Mouse (Mus musculus): ENCODE results near the gene Arhgap15. TPM values are rescaled to one million over a fixed set of nuclear protein-coding genes. Genes with fewer than 3 reads are reported as not detected.

The Arhgap15 gene
- polyA plus RNA-seq, 1 experiment: 4.8 TPM

DNA sequence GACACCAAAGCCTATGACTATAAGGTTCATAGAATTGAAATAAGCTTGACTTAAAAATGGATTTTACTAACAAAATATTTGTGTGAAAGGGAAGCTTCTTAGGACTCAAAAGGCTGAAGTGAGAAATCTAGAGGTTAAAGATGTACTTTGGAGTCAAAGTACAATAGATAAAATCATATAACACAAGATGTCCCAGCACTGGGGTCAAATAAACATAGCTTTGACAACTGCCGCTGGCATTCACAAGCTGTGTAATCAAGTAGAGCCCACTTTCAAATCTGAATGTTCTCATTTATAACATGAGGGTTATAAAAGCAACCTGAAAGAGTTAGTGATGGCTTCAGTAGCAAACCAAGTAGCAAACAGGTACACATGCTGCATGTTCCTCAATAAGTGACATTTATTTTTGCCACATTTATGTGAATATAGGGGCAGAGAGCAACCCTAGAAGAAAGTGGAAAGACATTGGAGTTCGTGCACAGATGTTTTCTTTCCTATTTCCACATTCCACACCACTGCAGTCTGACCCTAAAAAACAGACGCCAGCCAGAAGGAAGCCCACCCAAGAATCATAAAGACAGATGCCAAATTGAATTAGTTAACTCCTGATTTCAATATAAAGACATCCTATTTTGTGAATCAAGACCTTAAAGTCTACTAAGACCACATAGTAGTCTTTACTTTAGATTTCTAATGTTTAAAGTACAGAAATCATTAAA is 653.2 kb downstream of the Arhgap15 start:
- TF ChIP-seq POLR2A (IDR thresholded peaks at IDR 0.05; ENCODE audit: low read depth, low read length): no peak
- no peak for TF ChIP-seq CTCF (IDR thresholded peaks at IDR 0.05; ENCODE audit: extremely low read depth, insufficient read depth, insufficient read length, insufficient replicate concordance)
- Histone ChIP-seq H3K4me1 (ENCODE audit: control insufficient read depth, insufficient read depth, insufficient read length) (no peaks in the 10 kb centered on the region), H3K27ac (ENCODE audit: insufficient read depth, low read length) (no peak overlapping the region), H3K27me3 (ENCODE audit: control insufficient read depth, insufficient read depth, low read length) (no peaks in the 10 kb centered on the region), H3K4me3 (ENCODE audit: extremely low read depth, insufficient read depth, insufficient read length) (no peak overlapping the region), H3K36me3 (ENCODE audit: control insufficient read depth, insufficient read depth, low read length) (no peaks in the 10 kb centered on the region)
- no peak for DNase-seq (ENCODE audit: low read depth in 1 of 2, low spot score in 2 of 2)
- WGBS: 85% methylated on average over 3 of the region's 3 CpGs

DNA sequence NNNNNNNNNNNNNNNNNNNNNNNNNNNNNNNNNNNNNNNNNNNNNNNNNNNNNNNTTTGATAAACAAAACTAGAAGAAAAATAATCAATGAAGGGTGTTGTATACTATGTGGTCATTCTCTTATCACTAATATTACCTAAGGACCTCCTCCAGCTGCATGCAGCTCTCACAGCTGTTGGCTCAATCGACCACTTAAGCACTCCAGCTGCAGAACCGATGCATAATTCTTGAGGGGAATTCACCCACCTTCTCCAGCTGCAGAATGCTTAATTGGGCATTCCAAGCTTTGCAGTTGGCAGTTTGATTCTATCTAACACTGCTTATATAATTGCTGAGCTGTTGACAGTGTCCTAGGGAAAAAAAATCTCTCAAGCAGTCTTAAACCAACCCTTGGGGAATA is 663.0 kb downstream of the Arhgap15 start:
- no peak for DNase-seq (ENCODE audit: low read depth in 1 of 2, low spot score in 2 of 2)
- WGBS: 66% methylated on average over 2 of the region's 2 CpGs
- H3K4me3 ChIP-seq (ENCODE audit: extremely low read depth, insufficient read depth, insufficient read length): no peak overlapping the region
- H3K4me1 ChIP-seq (ENCODE audit: control insufficient read depth, insufficient read depth, insufficient read length): no peaks in the 10 kb centered on the region
- TF ChIP-seq CTCF (IDR thresholded peaks at IDR 0.05; ENCODE audit: extremely low read depth, insufficient read depth, insufficient read length, insufficient replicate concordance): no peak
- TF ChIP-seq POLR2A (IDR thresholded peaks at IDR 0.05; ENCODE audit: low read depth, low read length): no peak
- H3K27ac ChIP-seq (ENCODE audit: insufficient read depth, low read length): no peak overlapping the region
- H3K36me3 ChIP-seq (ENCODE audit: control insufficient read depth, insufficient read depth, low read length): no peaks in the 10 kb centered on the region
- no peaks in the 10 kb centered on the region for H3K27me3 ChIP-seq (ENCODE audit: control insufficient read depth, insufficient read depth, low read length)

DNA sequence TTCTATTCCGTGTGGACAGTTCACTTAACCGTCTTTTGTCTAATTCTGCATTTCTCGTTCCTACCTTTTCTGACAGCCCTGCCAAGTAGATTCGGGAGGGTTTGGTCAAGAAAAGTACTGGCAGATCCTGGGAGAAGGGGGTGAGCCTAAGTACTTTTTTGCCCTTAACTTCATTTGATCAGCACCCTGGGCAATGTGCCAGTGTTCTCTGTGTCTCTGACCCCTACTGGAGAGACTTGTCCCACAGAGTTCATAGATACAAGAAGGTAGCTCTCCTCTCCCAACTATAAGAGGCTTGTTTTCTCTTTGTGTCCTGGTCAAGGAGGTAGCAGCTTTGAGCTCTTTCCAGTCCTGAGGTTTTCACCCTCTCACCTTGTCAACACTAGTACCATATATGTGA is 667.7 kb downstream of the Arhgap15 start:
- H3K36me3 ChIP-seq (ENCODE audit: control insufficient read depth, insufficient read depth, low read length): no peaks in the 10 kb centered on the region
- no peak for TF ChIP-seq CTCF (IDR thresholded peaks at IDR 0.05; ENCODE audit: extremely low read depth, insufficient read depth, insufficient read length, insufficient replicate concordance)
- no peak for TF ChIP-seq POLR2A (IDR thresholded peaks at IDR 0.05; ENCODE audit: low read depth, low read length)
- H3K27me3 ChIP-seq (ENCODE audit: control insufficient read depth, insufficient read depth, low read length): no peaks in the 10 kb centered on the region
- DNase-seq (ENCODE audit: low read depth in 1 of 2, low spot score in 2 of 2): no peak
- no peak overlapping the region for H3K4me3 ChIP-seq (ENCODE audit: extremely low read depth, insufficient read depth, insufficient read length)
- H3K27ac ChIP-seq (ENCODE audit: insufficient read depth, low read length): no peak overlapping the region
- no peaks in the 10 kb centered on the region for H3K4me1 ChIP-seq (ENCODE audit: control insufficient read depth, insufficient read depth, insufficient read length)
- 93% methylated on average over 4 of the region's 4 CpGs for WGBS

DNA sequence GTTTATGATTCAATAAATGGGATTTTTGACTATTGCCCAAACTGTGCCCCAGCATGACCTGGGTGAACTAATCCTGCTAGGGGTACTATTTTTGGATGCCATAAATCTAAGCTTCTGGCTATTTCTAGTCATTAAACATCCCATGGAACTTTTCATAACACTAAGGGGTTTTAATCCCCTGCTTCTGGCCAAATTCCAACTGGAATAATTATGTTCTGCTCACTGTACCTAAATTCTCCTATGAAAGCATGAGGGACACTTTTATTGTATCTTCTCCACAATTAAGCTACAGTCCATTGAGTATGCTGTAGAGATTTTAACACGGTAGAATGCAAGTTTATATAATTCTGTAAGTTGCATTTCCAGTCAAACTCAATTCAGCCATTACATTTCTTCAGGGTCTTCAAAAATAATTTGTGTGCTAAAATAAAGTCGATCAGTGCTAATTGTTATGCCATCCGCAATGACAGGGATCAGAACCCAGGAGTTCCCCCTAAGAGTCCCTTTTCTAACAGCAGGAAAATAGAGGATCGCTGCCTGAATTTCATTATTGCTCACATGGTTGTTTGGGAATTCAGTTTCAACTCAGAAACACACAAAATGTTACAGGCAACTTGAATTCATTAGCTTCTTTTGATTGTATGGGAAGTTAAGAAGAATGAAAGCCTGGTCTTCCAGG is 671.1 kb downstream of the Arhgap15 start:
- 96% methylated on average over 4 of the region's 4 CpGs for WGBS
- Histone ChIP-seq H3K4me3 (ENCODE audit: extremely low read depth, insufficient read depth, insufficient read length) (no peak overlapping the region), H3K4me1 (ENCODE audit: control insufficient read depth, insufficient read depth, insufficient read length) (no peaks in the 10 kb centered on the region), H3K27me3 (ENCODE audit: control insufficient read depth, insufficient read depth, low read length) (no peaks in the 10 kb centered on the region), H3K36me3 (ENCODE audit: control insufficient read depth, insufficient read depth, low read length) (no peaks in the 10 kb centered on the region), H3K27ac (ENCODE audit: insufficient read depth, low read length) (no peak overlapping the region)
- no peak for TF ChIP-seq POLR2A (IDR thresholded peaks at IDR 0.05; ENCODE audit: low read depth, low read length)
- no peak for TF ChIP-seq CTCF (IDR thresholded peaks at IDR 0.05; ENCODE audit: extremely low read depth, insufficient read depth, insufficient read length, insufficient replicate concordance)
- DNase-seq (ENCODE audit: low read depth in 1 of 2, low spot score in 2 of 2): no peak

DNA sequence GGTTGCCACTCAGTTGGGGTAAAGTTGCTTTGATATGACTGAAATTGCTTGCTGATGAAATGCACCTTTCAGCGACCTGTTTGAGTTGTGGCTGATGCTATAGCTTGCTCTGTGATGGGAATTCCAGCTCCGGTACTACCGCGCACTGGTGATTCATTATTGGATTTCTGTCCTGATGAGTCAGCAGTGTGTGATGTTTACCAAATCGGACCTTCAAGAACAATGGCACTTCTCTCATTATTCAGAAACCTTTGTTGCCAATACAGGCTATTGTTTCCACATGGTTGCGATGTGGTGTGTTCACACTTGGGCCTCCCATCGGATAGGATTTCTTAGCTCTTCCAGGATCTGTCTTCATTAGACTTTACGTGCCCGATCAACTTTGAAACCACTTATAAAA is 681.9 kb downstream of the Arhgap15 start:
- no peaks in the 10 kb centered on the region for H3K4me1 ChIP-seq (ENCODE audit: control insufficient read depth, insufficient read depth, insufficient read length)
- H3K27me3 ChIP-seq (ENCODE audit: control insufficient read depth, insufficient read depth, low read length): no peaks in the 10 kb centered on the region
- WGBS: 92% methylated on average over 9 of the region's 9 CpGs
- no peak overlapping the region for H3K4me3 ChIP-seq (ENCODE audit: extremely low read depth, insufficient read depth, insufficient read length)
- no peak for DNase-seq (ENCODE audit: low read depth in 1 of 2, low spot score in 2 of 2)
- no peaks in the 10 kb centered on the region for H3K36me3 ChIP-seq (ENCODE audit: control insufficient read depth, insufficient read depth, low read length)
- no peak for TF ChIP-seq CTCF (IDR thresholded peaks at IDR 0.05; ENCODE audit: extremely low read depth, insufficient read depth, insufficient read length, insufficient replicate concordance)
- H3K27ac ChIP-seq (ENCODE audit: insufficient read depth, low read length): no peak overlapping the region

DNA sequence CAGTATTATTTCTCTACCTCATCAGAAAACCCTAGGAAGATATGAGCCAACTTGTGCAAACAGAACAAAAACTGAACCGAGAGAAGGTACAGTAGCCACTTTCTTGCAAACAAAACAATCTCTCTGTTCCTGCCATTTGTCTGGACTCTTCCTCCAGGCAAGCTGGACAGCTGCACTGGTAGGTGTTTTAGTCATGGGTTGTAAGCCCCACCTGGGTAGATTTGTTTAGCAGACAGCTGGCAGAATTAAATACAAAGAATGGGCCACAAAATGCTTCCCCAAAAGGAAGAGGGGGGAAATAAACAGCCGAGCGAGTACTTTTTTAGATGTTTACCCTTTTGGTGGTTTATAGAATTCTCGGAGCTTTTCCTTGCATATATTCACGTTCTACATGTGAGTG is 688.0 kb downstream of the Arhgap15 start:
- H3K4me3 ChIP-seq (ENCODE audit: extremely low read depth, insufficient read depth, insufficient read length): no peak overlapping the region
- H3K36me3 ChIP-seq (ENCODE audit: control insufficient read depth, insufficient read depth, low read length): no peaks in the 10 kb centered on the region
- WGBS: 84% methylated on average over 5 of the region's 5 CpGs
- DNase-seq (ENCODE audit: low read depth in 1 of 2, low spot score in 2 of 2): no peak
- H3K27ac ChIP-seq (ENCODE audit: insufficient read depth, low read length): no peak overlapping the region
- no peaks in the 10 kb centered on the region for H3K27me3 ChIP-seq (ENCODE audit: control insufficient read depth, insufficient read depth, low read length)
- no peaks in the 10 kb centered on the region for H3K4me1 ChIP-seq (ENCODE audit: control insufficient read depth, insufficient read depth, insufficient read length)
- TF ChIP-seq POLR2A (IDR thresholded peaks at IDR 0.05; ENCODE audit: low read depth, low read length): no peak
- no peak for TF ChIP-seq CTCF (IDR thresholded peaks at IDR 0.05; ENCODE audit: extremely low read depth, insufficient read depth, insufficient read length, insufficient replicate concordance)

DNA sequence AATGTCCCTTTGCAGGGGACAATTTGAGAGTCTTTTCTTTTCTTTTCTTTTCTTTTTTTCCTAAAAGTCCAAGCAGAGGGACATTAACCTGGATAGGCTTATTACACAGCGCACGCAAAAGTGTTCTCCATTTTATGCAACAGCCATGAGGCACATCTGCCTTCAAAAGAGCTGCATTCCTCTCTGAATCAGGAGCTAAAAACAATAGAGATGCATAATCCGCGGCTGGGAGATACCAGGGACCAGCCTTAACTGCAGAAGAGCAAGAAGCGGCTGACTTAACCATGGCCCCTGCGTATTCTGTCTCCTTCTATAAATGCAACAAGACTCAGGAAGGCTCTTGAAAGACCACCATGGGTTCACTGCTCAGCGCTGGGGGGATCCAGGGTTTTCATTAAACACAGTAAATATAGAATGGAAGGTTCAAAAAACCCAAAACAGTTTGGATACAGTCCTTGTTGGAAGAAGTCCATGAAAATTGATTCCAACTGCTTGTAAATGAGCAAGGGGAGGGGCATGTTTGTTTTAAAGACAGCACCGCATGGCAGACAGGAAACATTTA is 689.0 kb downstream of the Arhgap15 start:
- WGBS: 89% methylated on average over 8 of the region's 8 CpGs
- Histone ChIP-seq H3K27ac (ENCODE audit: insufficient read depth, low read length) (no peak overlapping the region), H3K27me3 (ENCODE audit: control insufficient read depth, insufficient read depth, low read length) (no peaks in the 10 kb centered on the region), H3K4me3 (ENCODE audit: extremely low read depth, insufficient read depth, insufficient read length) (no peak overlapping the region), H3K4me1 (ENCODE audit: control insufficient read depth, insufficient read depth, insufficient read length) (no peaks in the 10 kb centered on the region), H3K36me3 (ENCODE audit: control insufficient read depth, insufficient read depth, low read length) (no peaks in the 10 kb centered on the region)
- DNase-seq (ENCODE audit: low read depth in 1 of 2, low spot score in 2 of 2): no peak
- TF ChIP-seq CTCF (IDR thresholded peaks at IDR 0.05; ENCODE audit: extremely low read depth, insufficient read depth, insufficient read length, insufficient replicate concordance): no peak
- TF ChIP-seq POLR2A (IDR thresholded peaks at IDR 0.05; ENCODE audit: low read depth, low read length): no peak
